ENCODE assay signal across 16 mouse cellular contexts in genomic region chr4:54430789-54431188, GRCm38 (mm10).
"Had no signal": no experiment of that assay in that cellular context is flagged by ENCODE, and none has a peak within 500 bp of the region (broad histone marks: within the 10 kb centered on the region; RNA-seq: fewer than 3 reads in every experiment).

No protein-coding gene starts in this region.

- H3K27me3 ChIP-seq: limb, embryonic 12.5 days; limb, embryonic 15.5 days; midbrain, embryonic 13.5 days; stomach, embryonic 15.5 days had no signal

- DNase-seq: kidney, adult 2 months; kidney, postnatal 25 days; left cerebral cortex, postnatal 4 days; liver, postnatal 0 days; lung, embryonic 14.5 days; right cerebral cortex, adult 18-20 months; right cerebral cortex, postnatal 14 days; right cerebral cortex, postnatal 4 days; thymus, postnatal 25 days had no signal

- ATAC-seq: intestine, postnatal 0 days; liver, postnatal 0 days; lung, postnatal 0 days; midbrain, embryonic 13.5 days; midbrain, embryonic 16.5 days had no signal

- H3K36me3 ChIP-seq: limb, embryonic 12.5 days; limb, embryonic 15.5 days; midbrain, embryonic 13.5 days; stomach, embryonic 15.5 days had no signal
